Mouse (Mus musculus): ENCODE measurements around the gene Zzef1.

GRCm38 (mm10) chr11:72853086-72853485, 57.1 kb downstream of the Zzef1 start:
- no peak for TF ChIP-seq CTCF (IDR thresholded peaks at IDR 0.05; ENCODE audit: low read depth, low read length)
- no peak for TF ChIP-seq POLR2A (IDR thresholded peaks at IDR 0.05; ENCODE audit: borderline replicate concordance, low read depth, low read length)
